Mouse (Mus musculus): ENCODE measurements around the gene Apbb2.
A peak's percentile ranks its signal among the peaks of the same experiment; 100 is the strongest.

Apbb2 gene

GRCm38 (mm10) chr5:66549691-66550090 lies 68.9 kb downstream of the Apbb2 start:
- no peak for DNase-seq (ENCODE audit: extremely low spot score)

GRCm38 (mm10) chr5:66546969-66547511 lies 71.5 kb downstream of the Apbb2 start:
- DNase-seq (ENCODE audit: extremely low spot score), result no peak

- peak; percentile 33 for DNase-seq (ENCODE audit: extremely low spot score)
Observed at GRCm38 (mm10) chr5:66545573-66546141, 72.9 kb downstream of the Apbb2 start.

- DNase-seq (ENCODE audit: extremely low spot score), result no peak
Observed at GRCm38 (mm10) chr5:66543761-66544160, 74.8 kb downstream of the Apbb2 start.

GRCm38 (mm10) chr5:66543344-66543743 lies 75.2 kb downstream of the Apbb2 start:
- DNase-seq (ENCODE audit: extremely low spot score), result no peak

- DNase-seq (ENCODE audit: extremely low spot score), result no peak
Observed at GRCm38 (mm10) chr5:66542521-66542920, 76.1 kb downstream of the Apbb2 start.

GRCm38 (mm10) chr5:66541385-66541784 lies 77.2 kb downstream of the Apbb2 start:
- no peak for DNase-seq (ENCODE audit: extremely low spot score)

GRCm38 (mm10) chr5:66540246-66540645 lies 78.3 kb downstream of the Apbb2 start:
- no peak for DNase-seq (ENCODE audit: extremely low spot score)

GRCm38 (mm10) chr5:66537811-66538210 lies 80.8 kb downstream of the Apbb2 start:
- no peak for DNase-seq (ENCODE audit: extremely low spot score)

GRCm38 (mm10) chr5:66536696-66537358 lies 81.8 kb downstream of the Apbb2 start:
- no peak for DNase-seq (ENCODE audit: extremely low spot score)

- DNase-seq (ENCODE audit: extremely low spot score), result peak; percentile 29
Observed at GRCm38 (mm10) chr5:66535566-66536236, 82.9 kb downstream of the Apbb2 start.

GRCm38 (mm10) chr5:66533711-66534425 lies 84.7 kb downstream of the Apbb2 start:
- DNase-seq (ENCODE audit: extremely low spot score), result no peak

- DNase-seq (ENCODE audit: extremely low spot score), result no peak
Observed at GRCm38 (mm10) chr5:66532827-66533226, 85.8 kb downstream of the Apbb2 start.

- no peak for DNase-seq (ENCODE audit: extremely low spot score)
Observed at GRCm38 (mm10) chr5:66530361-66530760, 88.2 kb downstream of the Apbb2 start.

- DNase-seq (ENCODE audit: extremely low spot score), result no peak
Observed at GRCm38 (mm10) chr5:66529631-66530030, 89.0 kb downstream of the Apbb2 start.

- DNase-seq (ENCODE audit: extremely low spot score), result peak; percentile 47
Observed at GRCm38 (mm10) chr5:66528567-66528966, 90.0 kb downstream of the Apbb2 start.

- DNase-seq (ENCODE audit: extremely low spot score), result no peak
Observed at GRCm38 (mm10) chr5:66527090-66527489, 91.5 kb downstream of the Apbb2 start.

- no peak for DNase-seq (ENCODE audit: extremely low spot score)
Observed at GRCm38 (mm10) chr5:66525002-66525401, 93.6 kb downstream of the Apbb2 start.

GRCm38 (mm10) chr5:66523681-66524503 lies 94.7 kb downstream of the Apbb2 start:
- no peak for DNase-seq (ENCODE audit: extremely low spot score)

GRCm38 (mm10) chr5:66521250-66521649 lies 97.3 kb downstream of the Apbb2 start:
- DNase-seq (ENCODE audit: extremely low spot score), result no peak

- DNase-seq (ENCODE audit: extremely low spot score), result no peak
Observed at GRCm38 (mm10) chr5:66519511-66519910, 99.1 kb downstream of the Apbb2 start.

All from embryo, embryonic 9.5 days (tissue).